Mouse (Mus musculus) cortical plate, adult 2 months (tissue): ENCODE data around the gene Tmem129.
A peak's percentile ranks its signal among the peaks of the same experiment; 100 is the strongest.

Experiments used
- CTCF ChIP-seq: fragments of 200-500 bp; IDR thresholded peaks from 2 replicates; pipeline ENCODE4 v1.5.1; 2011; ENCODE audit warnings: mild to moderate bottlenecking, control low read depth, low read length; ENCODE audit not compliant: insufficient read depth; ENCODE audit errors: extremely low read depth
- POLR2A ChIP-seq: fragments of 200-500 bp; IDR thresholded peaks from 2 replicates; pipeline ENCODE4 v1.6.1; 2011; ENCODE audit warnings: mild to moderate bottlenecking, low read length, control low read depth; ENCODE audit not compliant: insufficient read depth; ENCODE audit errors: extremely low read depth

DNA sequence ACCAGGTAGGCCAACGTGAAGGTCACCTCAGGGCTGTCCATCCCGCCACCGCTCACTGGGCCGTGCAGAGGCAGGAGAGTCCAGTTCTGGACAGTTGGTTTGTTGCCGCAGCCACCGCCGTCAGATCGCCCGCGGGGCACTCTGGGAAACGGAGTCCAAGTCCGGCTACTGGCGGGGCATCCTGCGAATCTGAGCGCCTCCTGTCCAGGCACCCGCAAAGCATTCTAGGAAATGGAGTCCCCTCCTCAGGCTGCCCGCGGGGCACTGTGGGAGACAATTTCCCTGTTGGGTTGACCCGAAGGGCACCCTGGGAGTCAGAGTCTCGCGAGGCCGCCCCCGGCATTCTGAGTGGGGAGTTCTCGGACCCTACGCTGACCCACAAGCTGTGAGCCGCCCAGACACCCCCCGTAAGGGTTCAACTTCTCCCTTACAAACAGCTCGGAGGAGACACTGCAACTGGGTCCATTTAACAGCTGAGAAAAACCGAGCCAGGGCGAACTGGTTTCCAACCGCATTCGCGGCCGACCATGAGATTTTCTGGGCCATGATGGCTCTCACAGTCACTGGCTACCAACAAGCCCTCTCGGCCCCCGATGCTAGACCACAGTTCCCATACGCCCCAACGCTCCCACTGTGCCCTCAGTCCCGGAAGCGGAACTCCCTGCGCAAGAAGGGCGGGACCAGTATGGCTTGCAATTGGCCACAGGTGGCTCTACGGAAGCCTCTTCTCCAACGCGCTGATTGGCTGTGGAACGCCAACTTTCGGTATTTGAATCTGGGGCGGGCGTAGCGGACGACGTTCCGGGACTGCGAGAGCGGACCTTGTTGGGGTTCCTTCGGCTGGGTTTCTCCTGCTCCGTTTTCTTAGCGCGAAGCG lies at the start of gene Tmem129, which contains the start of gene Tacc3:
- TF ChIP-seq CTCF, result no peak
- peak; percentile 74 for TF ChIP-seq POLR2A
